Mouse (Mus musculus) left cerebral cortex, postnatal 10 days (tissue): ENCODE data around the gene Dock2. TPM values are rescaled to one million over a fixed set of nuclear protein-coding genes. Genes with fewer than 3 reads are reported as not detected.

ENCODE experiments used
- DNase-seq, 2 experiments: peaks; one replicate each; pipeline ENCODE4 v3.0.0; 2021 to 2022; ENCODE audit warnings: low spot score in 2 of 2, mixed read lengths in 1 of 2; ENCODE audit errors: extremely low spot score in 1 of 2
- intact Hi-C: fragments of 180-260 bp; cut with DNase I; formaldehyde crosslinking; loops from one replicate; pipeline ENCODE4 v1.15.1; 2025
- total RNA-seq, 2 experiments: library from RNA; stranded (reverse); gene quantifications; 2 replicates each; pipeline ENCODE4 v1.2.3; 2021

The Dock2 gene
- total RNA-seq, 2 experiments from 2014 or later, result 3.5 to 3.6 TPM

GRCm38 (mm10) chr11:34323664-34324063, 460.0 kb downstream of the Dock2 start:
- no peak for DNase-seq
- intact Hi-C loops, result no loop called here

- intact Hi-C loops, result loop anchor here (10.0 kb wide), 1 partner anchor 496 kb away; no protein-coding TSS in a partner anchor
These were observed 464.4 kb downstream of the Dock2 start for GRCm38 (mm10) chr11:34319282-34319681.

GRCm38 (mm10) chr11:34317001-34317400, 466.7 kb downstream of the Dock2 start:
- intact Hi-C loops, result loop anchor here (10.0 kb wide), 1 partner anchor 498 kb away; no protein-coding TSS in a partner anchor
- peak in 1 of 2 experiments; percentile 11 for DNase-seq

More at GRCm38 (mm10) chr11:34319282-34319681, 464.4 kb downstream of the Dock2 start:
- DNase-seq, result no peak

- intact Hi-C loops, result loop anchor here (10.0 kb wide), 1 partner anchor 499 kb away; no protein-coding TSS in a partner anchor
These were observed 467.5 kb downstream of the Dock2 start for GRCm38 (mm10) chr11:34316176-34316575.

DNA sequence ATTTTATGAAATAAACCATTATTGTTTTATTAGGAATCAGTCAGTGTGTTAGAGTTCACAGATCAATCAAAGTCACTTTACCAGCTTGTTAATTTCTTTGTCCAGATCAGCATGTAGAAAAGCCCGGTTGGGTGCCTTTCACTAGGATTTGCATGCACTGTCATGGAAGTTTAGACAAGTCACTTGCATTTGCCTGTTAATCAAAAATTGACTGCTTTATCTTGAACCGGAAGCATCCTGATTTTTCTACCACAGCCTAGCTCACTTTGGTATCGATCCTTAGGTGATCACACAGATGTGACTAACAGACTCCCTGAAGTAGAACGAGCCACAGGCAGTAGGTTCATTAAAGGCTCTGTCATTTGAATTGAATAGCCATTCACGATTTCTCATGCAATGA, 468.3 kb downstream of the Dock2 start:
- intact Hi-C loops, result loop anchor here (10.0 kb wide), 1 partner anchor 499 kb away; no protein-coding TSS in a partner anchor
- DNase-seq, result no peak

More at GRCm38 (mm10) chr11:34316176-34316575, 467.5 kb downstream of the Dock2 start:
- DNase-seq, result no peak

- peak in 1 of 2 experiments; percentile 58 for DNase-seq
- intact Hi-C loops, result loop anchor here (10.0 kb wide), 1 partner anchor 500 kb away; no protein-coding TSS in a partner anchor
These were observed 468.9 kb downstream of the Dock2 start, which contains the start of gene Fam196b for GRCm38 (mm10) chr11:34314534-34315379. Fam196b (plus strand) TSS chr11:34314822.

DNA sequence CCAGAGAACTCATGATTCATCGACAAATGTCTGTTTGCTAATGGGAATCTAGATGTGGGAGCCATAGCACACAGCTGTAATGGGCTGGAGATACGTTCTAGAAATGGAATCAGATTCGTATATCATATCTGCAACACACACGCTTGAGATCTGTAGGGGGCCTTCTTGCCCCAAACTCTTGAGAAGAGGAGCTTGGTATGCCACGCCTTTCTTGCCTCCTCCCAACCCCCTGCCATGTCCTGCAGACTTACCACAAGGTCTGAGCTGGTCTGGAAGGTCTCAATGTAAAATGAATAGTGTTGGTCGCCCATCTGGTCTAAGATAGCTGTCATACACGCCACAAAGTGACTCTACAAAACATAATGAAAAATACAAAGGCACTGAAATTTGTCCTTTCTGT, 471.5 kb downstream of the Dock2 start:
- DNase-seq, result no peak
- intact Hi-C loops, result loop anchor here (10.0 kb wide), 1 partner anchor 503 kb away; no protein-coding TSS in a partner anchor

GRCm38 (mm10) chr11:34311717-34312116, 472.0 kb downstream of the Dock2 start:
- no peak for DNase-seq
- intact Hi-C loops, result loop anchor here (10.0 kb wide), 1 partner anchor 503 kb away; no protein-coding TSS in a partner anchor

DNA sequence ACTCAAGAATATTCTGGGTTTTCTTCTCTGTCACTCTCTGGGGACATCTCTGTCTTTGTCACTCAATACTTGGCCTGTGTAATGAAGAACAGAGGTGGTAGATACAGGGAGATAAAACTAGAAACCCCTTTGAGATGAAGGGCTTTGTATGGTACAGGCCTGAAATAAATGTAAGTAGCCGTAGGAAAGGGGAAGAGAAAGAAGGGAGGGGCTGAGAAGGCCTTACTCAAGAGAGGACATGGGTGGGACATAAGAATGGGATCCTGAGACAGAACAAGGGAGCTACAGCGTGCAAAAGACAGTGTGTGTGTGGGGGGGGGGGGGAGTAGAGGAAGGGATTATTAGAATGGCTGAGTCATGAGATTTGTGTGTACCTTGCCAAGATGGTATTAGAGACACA, 474.3 kb downstream of the Dock2 start:
- DNase-seq, result no peak
- intact Hi-C loops, result no loop called here

GRCm38 (mm10) chr11:34308731-34309130, 475.0 kb downstream of the Dock2 start:
- intact Hi-C loops, result no loop called here
- no peak for DNase-seq

DNA sequence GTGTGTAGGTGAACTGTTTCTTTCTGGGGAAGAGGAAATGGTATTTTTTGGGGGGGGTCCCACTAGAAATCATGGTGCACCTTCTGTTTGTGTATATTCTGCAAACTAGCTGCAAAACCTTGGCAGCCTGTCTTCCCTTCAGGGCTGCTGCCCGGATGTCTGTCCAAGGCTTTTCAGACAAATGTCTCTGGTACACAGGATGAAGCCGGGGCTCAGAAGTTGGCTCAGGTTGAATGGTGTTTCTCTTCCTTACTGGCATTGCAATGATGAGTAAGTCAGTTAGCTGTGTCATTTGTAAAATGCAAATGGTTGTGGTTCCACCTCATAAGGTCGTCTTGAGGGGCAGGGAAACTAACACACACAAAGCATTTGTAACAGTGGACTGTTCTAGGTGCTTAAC, 477.5 kb downstream of the Dock2 start:
- DNase-seq, result no peak
- intact Hi-C loops, result no loop called here

DNA sequence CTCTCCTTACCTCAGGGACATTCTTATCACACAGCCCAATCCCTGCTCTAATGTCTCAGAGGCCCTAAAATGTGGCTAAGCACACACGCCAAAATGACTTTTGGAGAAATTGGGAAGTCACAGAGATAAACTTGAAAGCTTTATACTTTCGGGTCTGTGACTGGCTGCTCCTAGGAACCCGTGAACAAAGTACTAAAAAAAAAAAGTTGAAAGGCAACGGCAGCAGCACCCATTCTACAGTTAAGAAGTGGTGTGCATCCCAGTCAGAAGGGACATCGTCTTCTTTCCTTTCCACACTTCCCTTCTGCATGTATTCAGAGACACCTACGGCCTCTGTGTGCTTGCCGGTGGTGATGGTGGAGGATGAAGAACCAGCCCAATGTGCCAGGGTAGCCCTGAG, 483.6 kb downstream of the Dock2 start:
- DNase-seq, result no peak

DNA sequence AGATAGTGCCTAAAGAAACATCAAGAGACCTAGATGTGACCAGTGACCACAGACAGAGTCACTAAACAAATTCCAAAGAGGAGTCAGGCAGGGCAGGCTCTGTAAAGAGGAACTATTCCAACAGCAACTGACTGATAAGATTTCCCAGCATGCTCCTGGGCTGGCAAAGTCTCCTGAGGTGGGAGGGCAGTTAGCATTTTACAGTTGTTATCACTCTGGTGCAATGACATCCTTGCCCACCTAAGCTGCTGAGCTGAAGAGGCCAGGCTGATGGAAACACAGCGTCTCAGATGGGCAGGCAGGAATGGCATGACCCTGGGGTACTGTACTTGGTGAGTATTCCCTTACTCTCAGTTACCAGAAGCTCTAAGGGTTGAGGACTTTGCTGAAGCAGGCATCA, 484.1 kb downstream of the Dock2 start:
- intact Hi-C loops, result no loop called here
- no peak for DNase-seq

More for the DNA sequence above, 483.6 kb downstream of the Dock2 start:
- intact Hi-C loops, result no loop called here

GRCm38 (mm10) chr11:34297698-34298378, 485.9 kb downstream of the Dock2 start:
- intact Hi-C loops, result no loop called here
- DNase-seq, result no peak

DNA sequence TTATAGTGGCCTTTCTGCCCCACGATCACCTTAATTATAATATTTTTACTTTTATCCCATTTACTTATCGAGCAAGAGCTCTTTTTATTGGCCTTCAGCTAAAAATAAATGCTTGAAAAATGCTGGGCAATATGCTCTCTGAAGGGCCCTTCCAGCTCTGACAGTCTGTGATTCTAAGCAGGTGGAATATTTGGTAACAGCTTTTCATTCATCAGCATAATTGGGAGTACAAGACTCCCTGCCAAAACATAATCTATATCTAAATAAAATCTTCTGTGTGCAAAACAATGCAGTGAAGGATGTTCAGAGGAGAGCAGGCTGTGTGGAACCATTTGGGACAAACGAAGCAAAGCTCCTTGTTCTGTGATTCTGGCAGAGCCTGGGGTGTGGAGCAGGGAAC, 492.4 kb downstream of the Dock2 start:
- DNase-seq, result no peak
- intact Hi-C loops, result no loop called here

DNA sequence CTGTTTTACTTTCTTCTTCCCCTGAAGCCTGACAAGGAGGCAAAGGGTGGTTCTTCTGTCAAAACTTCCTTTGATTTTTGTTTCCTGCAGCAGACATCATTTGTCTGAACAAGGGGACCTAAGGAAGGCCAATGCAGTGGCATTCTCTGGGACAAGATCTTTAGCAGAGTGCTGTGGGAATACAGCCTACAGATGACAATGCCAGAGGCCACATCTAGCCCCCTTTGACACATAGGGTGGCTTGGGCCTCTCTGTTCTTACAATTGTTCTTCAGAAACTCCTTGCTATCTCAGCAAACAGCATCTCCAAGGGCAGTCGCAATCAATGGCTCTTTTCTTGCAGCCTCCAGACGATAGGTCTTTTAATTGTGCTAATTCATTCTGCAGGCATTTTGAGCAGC, 493.0 kb downstream of the Dock2 start:
- no peak for DNase-seq
- intact Hi-C loops, result no loop called here

DNA sequence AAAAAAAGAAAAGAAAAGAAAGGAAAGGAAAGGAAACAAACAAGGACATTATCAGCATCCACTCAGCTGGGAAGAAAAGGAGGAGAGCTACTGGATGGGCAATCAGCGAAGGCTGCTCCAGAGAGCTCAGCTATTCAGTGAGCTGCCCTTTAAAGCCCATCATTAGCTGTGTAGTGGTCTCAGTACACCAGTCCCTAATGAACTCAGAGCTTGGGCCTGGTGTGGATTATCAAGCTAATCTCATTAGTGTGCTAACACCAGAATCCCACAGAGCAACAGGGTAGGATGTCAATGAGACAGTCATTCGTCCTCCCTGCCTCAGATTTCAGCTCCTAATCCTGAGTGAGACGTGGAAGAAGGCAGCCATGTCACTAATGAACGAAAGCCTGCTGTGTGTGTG, 493.4 kb downstream of the Dock2 start:
- intact Hi-C loops, result no loop called here
- no peak for DNase-seq

- intact Hi-C loops, result no loop called here
- no peak for DNase-seq
These were observed 499.4 kb downstream of the Dock2 start for GRCm38 (mm10) chr11:34284124-34284808.

- DNase-seq, result no peak
- intact Hi-C loops, result no loop called here
These were observed 506.6 kb downstream of the Dock2 start for GRCm38 (mm10) chr11:34277047-34277445.
